Mouse (Mus musculus): ENCODE measurements around the gene Igfbp7. TPM values are rescaled to one million over a fixed set of nuclear protein-coding genes. Genes with fewer than 3 reads are reported as not detected.

Gene Igfbp7
- polyA plus RNA-seq, 2 experiments = 100 to 102 TPM

DNA sequence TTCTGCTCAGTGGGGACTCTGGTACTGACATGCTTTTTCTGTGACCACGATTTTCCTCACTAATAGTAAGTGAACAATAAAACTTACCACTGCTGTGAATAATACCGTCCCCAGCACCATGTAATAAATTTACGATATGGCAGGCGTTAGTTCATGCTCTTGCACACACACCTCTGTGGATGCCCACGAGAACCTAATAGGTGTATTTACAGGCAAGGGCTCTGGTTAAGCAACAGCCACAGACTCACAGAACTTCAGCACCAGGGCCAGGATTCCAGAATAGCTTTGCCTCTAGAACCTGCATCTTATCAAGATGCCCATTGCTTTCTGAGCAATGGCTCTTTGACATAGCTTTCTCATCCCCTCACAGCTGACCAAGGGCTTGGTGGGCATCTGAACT, 22.6 kb downstream of the Igfbp7 start:
- ATAC-seq (ENCODE audit: low FRiP score, low read depth) = no peak
- WGBS = 33% methylated on average over 5 of the region's 5 CpGs
- Histone ChIP-seq H3K4me1 (ENCODE audit: control insufficient read depth, insufficient read depth, low read length) (no peaks in the 10 kb centered on the region), H3K9me3 (ENCODE audit: control insufficient read depth, low read length) (no peaks in the 10 kb centered on the region), H3K36me3 (ENCODE audit: control insufficient read depth, insufficient read depth, low read length) (no peaks in the 10 kb centered on the region), H3K4me3 (replicated peaks; ENCODE audit: low read length) (no peak overlapping the region), H3K9ac (ENCODE audit: low read depth, low read length, severe bottlenecking) (no peak overlapping the region), H3K27me3 (ENCODE audit: control insufficient read depth, insufficient read depth, low read length) (no peaks in the 10 kb centered on the region), H3K27ac (replicated peaks; ENCODE audit: low read depth, low read length) (no peak overlapping the region), H3K4me2 (replicated peaks; ENCODE audit: low read depth, low read length, severe bottlenecking) (no peak overlapping the region)
- no peak for TF ChIP-seq POLR2A (IDR thresholded peaks at IDR 0.05; ENCODE audit: borderline replicate concordance, extremely low read depth, insufficient read depth, insufficient read length)
- no peak for DNase-seq (ENCODE audit: low spot score)

- H3K9me3 ChIP-seq (ENCODE audit: control insufficient read depth, low read length) = no peaks in the 10 kb centered on the region
- H3K9ac ChIP-seq (ENCODE audit: low read depth, low read length, severe bottlenecking) = no peak overlapping the region
- no peaks in the 10 kb centered on the region for H3K27me3 ChIP-seq (ENCODE audit: control insufficient read depth, insufficient read depth, low read length)
- DNase-seq (ENCODE audit: low spot score) (no peak), ATAC-seq (ENCODE audit: low FRiP score, low read depth) (no peak)
- no peak overlapping the region for H3K4me3 ChIP-seq (replicated peaks; ENCODE audit: low read length)
- 79% methylated on average over 9 of the region's 9 CpGs for WGBS
- no peak overlapping the region for H3K27ac ChIP-seq (replicated peaks; ENCODE audit: low read depth, low read length)
- H3K36me3 ChIP-seq (ENCODE audit: control insufficient read depth, insufficient read depth, low read length) = no peaks in the 10 kb centered on the region
- H3K4me2 ChIP-seq (replicated peaks; ENCODE audit: low read depth, low read length, severe bottlenecking) = no peak overlapping the region
- TF ChIP-seq POLR2A (IDR thresholded peaks at IDR 0.05; ENCODE audit: borderline replicate concordance, extremely low read depth, insufficient read depth, insufficient read length) = no peak
- H3K4me1 ChIP-seq (ENCODE audit: control insufficient read depth, insufficient read depth, low read length) = no peaks in the 10 kb centered on the region
Measured at GRCm38 (mm10) chr5:77384724-77385123, 23.1 kb downstream of the Igfbp7 start.

- H3K27me3 ChIP-seq (ENCODE audit: control insufficient read depth, insufficient read depth, low read length) = no peaks in the 10 kb centered on the region
- ATAC-seq (ENCODE audit: low FRiP score, low read depth) = no peak
Measured at GRCm38 (mm10) chr5:77383799-77384554, 23.9 kb downstream of the Igfbp7 start.

GRCm38 (mm10) chr5:77381686-77382085, 26.2 kb downstream of the Igfbp7 start:
- Histone ChIP-seq H3K4me3 (replicated peaks; ENCODE audit: low read length) (no peak overlapping the region), H3K9me3 (ENCODE audit: control insufficient read depth, low read length) (no peaks in the 10 kb centered on the region), H3K4me1 (ENCODE audit: control insufficient read depth, insufficient read depth, low read length) (0 out of 2 replicates have a peak, but pooled peaks cover 2% of the 10 kb centered on the region), H3K4me2 (replicated peaks; ENCODE audit: low read depth, low read length, severe bottlenecking) (no peak overlapping the region), H3K9ac (ENCODE audit: low read depth, low read length, severe bottlenecking) (no peak overlapping the region), H3K36me3 (ENCODE audit: control insufficient read depth, insufficient read depth, low read length) (no peaks in the 10 kb centered on the region), H3K27me3 (ENCODE audit: control insufficient read depth, insufficient read depth, low read length) (no peaks in the 10 kb centered on the region), H3K27ac (replicated peaks; ENCODE audit: low read depth, low read length) (no peak overlapping the region)
- 82% methylated on average over 5 of the region's 5 CpGs for WGBS
- ATAC-seq (ENCODE audit: low FRiP score, low read depth) = no peak
- DNase-seq (ENCODE audit: low spot score) = no peak
- no peak for TF ChIP-seq POLR2A (IDR thresholded peaks at IDR 0.05; ENCODE audit: borderline replicate concordance, extremely low read depth, insufficient read depth, insufficient read length)

More at GRCm38 (mm10) chr5:77383799-77384554, 23.9 kb downstream of the Igfbp7 start:
- Histone ChIP-seq H3K9me3 (ENCODE audit: control insufficient read depth, low read length) (no peaks in the 10 kb centered on the region), H3K27ac (replicated peaks; ENCODE audit: low read depth, low read length) (no peak overlapping the region), H3K4me2 (replicated peaks; ENCODE audit: low read depth, low read length, severe bottlenecking) (no peak overlapping the region), H3K36me3 (ENCODE audit: control insufficient read depth, insufficient read depth, low read length) (no peaks in the 10 kb centered on the region), H3K4me1 (ENCODE audit: control insufficient read depth, insufficient read depth, low read length) (0 out of 2 replicates have a peak, but pooled peaks cover 2% of the 10 kb centered on the region), H3K9ac (ENCODE audit: low read depth, low read length, severe bottlenecking) (no peak overlapping the region), H3K4me3 (replicated peaks; ENCODE audit: low read length) (no peak overlapping the region)
- TF ChIP-seq POLR2A (IDR thresholded peaks at IDR 0.05; ENCODE audit: borderline replicate concordance, extremely low read depth, insufficient read depth, insufficient read length) = no peak
- 84% methylated on average over 5 of the region's 5 CpGs for WGBS
- DNase-seq (ENCODE audit: low spot score) = no peak

DNA sequence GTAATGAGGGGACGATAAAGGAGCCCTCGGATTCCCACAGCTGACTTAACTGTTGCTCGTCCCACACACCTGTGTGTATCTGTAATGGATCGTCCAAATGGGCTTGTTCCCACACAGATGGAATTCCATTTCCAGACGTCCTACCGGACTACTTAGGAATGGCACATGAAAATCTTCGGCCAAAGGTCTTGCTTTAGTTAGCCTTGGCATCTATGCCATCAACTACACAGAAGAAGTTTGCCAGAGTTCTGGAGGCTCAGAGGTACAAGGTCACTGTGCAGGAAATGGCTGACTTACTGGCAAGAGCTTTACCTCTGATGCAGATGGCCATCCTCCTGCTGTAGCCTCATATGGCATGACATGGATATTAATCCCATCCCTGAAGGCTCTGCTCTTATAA, 26.6 kb downstream of the Igfbp7 start:
- WGBS = 69% methylated on average over 7 of the region's 7 CpGs
- no peak for TF ChIP-seq POLR2A (IDR thresholded peaks at IDR 0.05; ENCODE audit: borderline replicate concordance, extremely low read depth, insufficient read depth, insufficient read length)
- Histone ChIP-seq H3K27ac (replicated peaks; ENCODE audit: low read depth, low read length) (no peak overlapping the region), H3K9me3 (ENCODE audit: control insufficient read depth, low read length) (no peaks in the 10 kb centered on the region), H3K36me3 (ENCODE audit: control insufficient read depth, insufficient read depth, low read length) (no peaks in the 10 kb centered on the region), H3K4me1 (ENCODE audit: control insufficient read depth, insufficient read depth, low read length) (0 out of 2 replicates have a peak, but pooled peaks cover 2% of the 10 kb centered on the region), H3K9ac (ENCODE audit: low read depth, low read length, severe bottlenecking) (no peak overlapping the region), H3K4me2 (replicated peaks; ENCODE audit: low read depth, low read length, severe bottlenecking) (no peak overlapping the region), H3K4me3 (replicated peaks; ENCODE audit: low read length) (no peak overlapping the region), H3K27me3 (ENCODE audit: control insufficient read depth, insufficient read depth, low read length) (no peaks in the 10 kb centered on the region)
- DNase-seq (ENCODE audit: low spot score) (no peak), ATAC-seq (ENCODE audit: low FRiP score, low read depth) (no peak)
